Mouse (Mus musculus) hindbrain, embryonic 12.5 days (tissue): ENCODE measurements around the gene Zfp541. TPM values are rescaled to one million over a fixed set of nuclear protein-coding genes. Genes with fewer than 3 reads are reported as not detected.
A peak's percentile ranks its signal among the peaks of the same experiment; 100 is the strongest.

Experiments used
- ATAC-seq: fragments of 200-750 bp; cut with Nextera tagmentation; 2 replicates; pipeline ENCODE4 v1.8.0; 2017; ENCODE audit warnings: moderate TSS enrichment; ENCODE audit not compliant: low FRiP score
- H3K27ac ChIP-seq: fragments of 300-500 bp; sonication (generic); 2 replicates; pipeline ENCODE4 v1.5.1; 2016; ENCODE audit warnings: mild to moderate bottlenecking
- H3K27me3 ChIP-seq: fragments of 300-500 bp; sonication (generic); 2 replicates; pipeline ENCODE4 v1.6.1; 2016; ENCODE audit warnings: mild to moderate bottlenecking
- H3K36me3 ChIP-seq: fragments of 300-500 bp; sonication (generic); 2 replicates; pipeline ENCODE4 v1.6.1; 2016; ENCODE audit warnings: mild to moderate bottlenecking
- H3K4me1 ChIP-seq: fragments of 300-500 bp; sonication (generic); 2 replicates; pipeline ENCODE4 v1.6.1; 2016
- H3K4me2 ChIP-seq: fragments of 300-500 bp; sonication (generic); replicated peaks from 2 replicates; pipeline ENCODE4 v1.6.1; 2016; ENCODE audit warnings: mild to moderate bottlenecking
- H3K4me3 ChIP-seq: fragments of 300-500 bp; sonication (generic); 2 replicates; pipeline ENCODE4 v1.5.1; 2016; ENCODE audit warnings: mild to moderate bottlenecking
- H3K9ac ChIP-seq: fragments of 300-500 bp; sonication (generic); 2 replicates; pipeline ENCODE4 v1.6.1; 2016; ENCODE audit warnings: mild to moderate bottlenecking, moderate library complexity
- H3K9me3 ChIP-seq: fragments of 300-500 bp; sonication (generic); replicated peaks from 2 replicates; pipeline ENCODE4 v1.6.1; 2016; ENCODE audit warnings: mild to moderate bottlenecking
- WGBS: fragments of 180-500 bp; shearing (Covaris S2); methylation state at CpG from one replicate; pipeline ENCODE4 v1.1.7; 2016; 5-methylcytosine and 5-hydroxymethylcytosine counted together
- polyA plus RNA-seq: library from polyadenylated mRNA; unstranded; fragments of >200 nt; fragmentation: Nextera tagmentation; extraction: Ambion mirVana; gene quantifications from 2 replicates; pipeline ENCODE4 v1.2.1, GENCODE M21; 2016

Gene Zfp541
- polyA plus RNA-seq, 1 experiment from 2014 or later: 0.05 TPM

DNA sequence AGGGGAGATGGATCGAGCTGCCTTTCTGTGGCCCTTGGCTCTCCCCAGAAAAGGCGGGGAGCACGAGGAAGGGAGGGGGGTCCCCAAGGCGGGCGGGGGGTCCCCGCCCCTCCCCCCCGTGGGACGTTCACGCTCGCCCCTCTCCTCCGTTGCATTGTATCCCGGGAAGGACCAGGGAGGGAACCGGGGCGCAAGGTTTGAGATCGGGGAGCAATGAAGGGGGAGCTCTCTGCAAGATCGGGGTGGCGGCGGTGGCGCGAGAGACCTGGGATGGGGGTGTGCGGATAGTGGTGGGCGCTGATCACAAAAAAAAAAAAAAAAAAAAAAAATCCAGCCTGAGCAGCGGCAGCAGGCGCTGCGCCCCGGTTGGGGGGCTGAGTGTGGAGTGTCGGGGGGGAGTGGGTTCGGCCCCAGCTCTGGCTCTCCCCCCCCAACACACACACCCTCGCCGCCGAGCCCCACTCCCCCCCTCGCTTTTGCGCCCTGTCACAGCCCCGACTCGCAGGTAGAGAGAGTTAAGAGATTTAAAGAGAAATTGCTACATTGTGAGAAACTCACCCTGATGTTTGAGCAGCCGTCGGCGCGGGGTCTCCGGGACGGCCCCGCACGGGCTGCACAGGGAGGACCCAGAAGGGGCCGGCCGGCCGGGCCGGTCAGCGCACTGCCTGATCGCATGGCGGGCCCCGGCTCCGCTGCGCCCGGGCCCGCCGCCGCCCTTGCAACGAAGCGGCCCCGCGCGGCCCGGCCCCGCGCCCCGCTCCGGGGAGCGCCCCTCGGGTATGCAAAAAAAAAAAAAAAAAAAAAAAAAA is 14.1 kb upstream of the Zfp541 start, which contains the start of gene Bicra:
Bicra (minus strand) TSS at position 584 of the 809 bp plus-strand sequence.
- Histone ChIP-seq H3K4me1 (peaks cover 53% of the 10 kb centered on the region), H3K27me3 (no peaks in the 10 kb centered on the region), H3K9ac (peak within 1 kb of the TSS; percentile 98), H3K4me3 (peak within 1 kb of the TSS; percentile 64), H3K36me3 (no peaks in the 10 kb centered on the region), H3K4me2 (peak within 1 kb of the TSS; percentile 69), H3K9me3 (no peaks in the 10 kb centered on the region), H3K27ac (peak within 1 kb of the TSS; percentile 98)
- under 1% methylated on average over 47 of the region's 69 CpGs for WGBS
- peak; percentile 73 for ATAC-seq

DNA sequence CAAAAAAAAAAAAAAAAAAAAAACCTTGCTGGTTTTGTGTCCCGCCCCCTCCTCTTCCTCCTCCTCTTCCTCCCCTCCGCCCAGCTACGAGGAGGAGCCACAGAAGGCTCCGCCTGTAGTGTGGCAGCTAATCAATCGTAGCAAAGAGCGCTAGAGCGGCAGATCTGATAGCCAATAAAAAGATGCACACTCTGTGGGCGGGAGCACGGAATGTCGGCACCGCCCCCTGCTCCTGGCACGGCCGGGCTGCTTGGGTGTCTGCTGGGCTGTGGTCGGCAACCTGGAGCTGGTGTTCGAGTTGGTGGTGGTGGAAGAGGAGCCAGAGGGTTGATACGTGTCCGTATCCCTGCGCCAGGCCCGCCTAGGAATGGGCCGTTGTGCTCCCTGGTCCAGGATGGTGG is 13.4 kb upstream of the Zfp541 start:
- H3K4me3 ChIP-seq: peak overlapping the region; percentile 64
- H3K9me3 ChIP-seq: no peaks in the 10 kb centered on the region
- H3K4me1 ChIP-seq: peaks cover 54% of the 10 kb centered on the region
- H3K9ac ChIP-seq: peak overlapping the region; percentile 75
- H3K4me2 ChIP-seq: peak overlapping the region; percentile 69
- no peaks in the 10 kb centered on the region for H3K36me3 ChIP-seq
- ATAC-seq: peak; percentile 86
- H3K27ac ChIP-seq: peak overlapping the region; percentile 98
- no peaks in the 10 kb centered on the region for H3K27me3 ChIP-seq
- WGBS: under 1% methylated on average over 20 of the region's 20 CpGs

DNA sequence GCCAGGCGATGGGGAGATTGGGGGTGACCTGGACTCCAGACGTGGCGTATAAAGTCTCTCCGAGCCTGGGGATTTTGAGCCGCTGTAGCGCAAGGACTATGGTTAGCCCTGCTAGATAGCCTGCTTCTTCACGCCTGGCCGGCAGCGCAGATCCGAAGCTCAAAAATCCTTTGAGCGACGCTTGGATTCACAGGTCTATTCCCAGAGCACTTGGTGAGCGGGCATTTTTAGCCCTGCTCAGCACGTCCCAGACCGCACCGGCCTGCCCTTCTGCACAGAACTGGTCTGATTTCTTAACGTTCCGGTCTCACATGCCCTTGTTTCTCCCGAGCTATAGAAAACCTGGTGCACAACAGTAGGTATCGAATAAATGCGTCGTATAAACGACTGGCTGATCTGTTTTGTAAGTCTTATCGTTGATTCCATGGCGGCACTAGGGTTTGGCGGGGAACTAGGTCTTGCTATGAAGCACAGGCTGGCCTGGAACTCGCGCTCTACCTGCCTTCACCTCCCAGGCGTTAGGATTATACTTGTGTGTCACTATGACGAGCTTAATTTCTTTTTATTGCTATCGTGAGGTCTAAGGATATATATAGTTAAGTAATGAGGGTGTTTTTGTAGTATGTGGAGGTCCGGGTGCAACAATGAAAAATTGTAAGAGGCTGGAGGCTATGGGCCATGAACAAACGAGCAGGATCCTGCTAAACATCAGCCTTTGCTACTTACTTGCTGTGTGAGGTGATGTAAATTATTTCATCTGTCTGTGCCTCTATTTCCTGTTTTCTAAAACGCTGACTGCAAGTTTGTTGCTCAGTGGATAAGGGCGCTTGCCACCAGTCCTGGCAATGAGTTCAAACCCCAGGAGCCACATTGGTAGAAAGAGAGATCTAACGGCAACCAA is 12.7 kb upstream of the Zfp541 start:
- Histone ChIP-seq H3K4me1 (peaks cover 48% of the 10 kb centered on the region), H3K4me2 (peak overlapping the region; percentile 69), H3K27me3 (no peaks in the 10 kb centered on the region), H3K9me3 (no peaks in the 10 kb centered on the region), H3K4me3 (peak overlapping the region; percentile 64), H3K9ac (peak overlapping the region; percentile 75), H3K27ac (peak overlapping the region; percentile 84), H3K36me3 (no peaks in the 10 kb centered on the region)
- ATAC-seq: no peak; the same call in 1 of the 2 replicates
- 8% methylated on average over 36 of the region's 36 CpGs for WGBS

DNA sequence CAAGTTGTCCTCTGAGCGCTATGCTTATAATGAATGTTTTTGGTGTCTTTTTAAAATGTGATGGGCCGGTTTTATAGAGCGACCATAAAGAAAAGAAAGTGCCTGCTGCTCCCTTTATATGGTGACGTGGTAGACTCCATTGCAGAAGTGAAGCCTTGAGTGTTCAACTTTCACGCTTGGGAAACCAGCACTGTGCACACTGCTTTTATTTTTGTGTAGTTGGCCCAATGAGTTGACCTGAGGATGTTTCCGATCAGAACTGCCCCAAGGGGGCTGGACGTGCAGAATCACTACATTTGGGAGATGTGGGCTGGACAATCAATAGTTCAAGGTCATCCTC is 12.1 kb upstream of the Zfp541 start:
- no peaks in the 10 kb centered on the region for H3K27me3 ChIP-seq
- H3K4me1 ChIP-seq: peaks cover 41% of the 10 kb centered on the region
- no peaks in the 10 kb centered on the region for H3K9me3 ChIP-seq
- ATAC-seq: no peak
- peak overlapping the region; percentile 69 for H3K4me2 ChIP-seq
- H3K9ac ChIP-seq: 0 out of 2 replicates have a peak overlapping the region, but pooled peaks have one; percentile 75
- WGBS: 78% methylated on average over 7 of the region's 7 CpGs
- no peaks in the 10 kb centered on the region for H3K36me3 ChIP-seq
- H3K4me3 ChIP-seq: peak overlapping the region; percentile 64
- H3K27ac ChIP-seq: no peak overlapping the region

DNA sequence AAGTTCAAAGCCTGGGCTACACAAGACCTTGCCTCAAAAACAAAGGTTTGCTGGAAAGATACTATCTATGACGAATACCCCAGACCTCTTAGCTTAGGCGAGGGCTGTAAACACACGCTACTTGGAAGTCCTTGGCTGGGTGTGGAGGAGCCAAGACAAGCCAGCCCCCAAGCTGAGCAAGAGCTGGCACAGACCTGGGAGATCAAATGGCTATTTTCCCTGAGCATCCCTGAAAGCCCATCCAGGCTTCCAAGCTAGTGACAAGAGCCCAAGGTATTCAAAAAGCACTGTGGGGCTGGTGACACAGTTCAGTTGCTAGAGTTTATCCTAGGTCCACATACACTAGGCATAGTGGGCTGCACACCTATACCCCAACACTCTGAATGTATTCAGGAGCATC is 11.0 kb upstream of the Zfp541 start:
- WGBS: 94% methylated on average over 3 of the region's 3 CpGs
- no peak overlapping the region for H3K27ac ChIP-seq
- H3K27me3 ChIP-seq: no peaks in the 10 kb centered on the region
- H3K4me1 ChIP-seq: peaks cover 31% of the 10 kb centered on the region
- H3K9me3 ChIP-seq: no peaks in the 10 kb centered on the region
- no peak overlapping the region for H3K9ac ChIP-seq
- no peak overlapping the region for H3K4me3 ChIP-seq
- no peak for ATAC-seq
- H3K36me3 ChIP-seq: no peaks in the 10 kb centered on the region
- no peak overlapping the region for H3K4me2 ChIP-seq

DNA sequence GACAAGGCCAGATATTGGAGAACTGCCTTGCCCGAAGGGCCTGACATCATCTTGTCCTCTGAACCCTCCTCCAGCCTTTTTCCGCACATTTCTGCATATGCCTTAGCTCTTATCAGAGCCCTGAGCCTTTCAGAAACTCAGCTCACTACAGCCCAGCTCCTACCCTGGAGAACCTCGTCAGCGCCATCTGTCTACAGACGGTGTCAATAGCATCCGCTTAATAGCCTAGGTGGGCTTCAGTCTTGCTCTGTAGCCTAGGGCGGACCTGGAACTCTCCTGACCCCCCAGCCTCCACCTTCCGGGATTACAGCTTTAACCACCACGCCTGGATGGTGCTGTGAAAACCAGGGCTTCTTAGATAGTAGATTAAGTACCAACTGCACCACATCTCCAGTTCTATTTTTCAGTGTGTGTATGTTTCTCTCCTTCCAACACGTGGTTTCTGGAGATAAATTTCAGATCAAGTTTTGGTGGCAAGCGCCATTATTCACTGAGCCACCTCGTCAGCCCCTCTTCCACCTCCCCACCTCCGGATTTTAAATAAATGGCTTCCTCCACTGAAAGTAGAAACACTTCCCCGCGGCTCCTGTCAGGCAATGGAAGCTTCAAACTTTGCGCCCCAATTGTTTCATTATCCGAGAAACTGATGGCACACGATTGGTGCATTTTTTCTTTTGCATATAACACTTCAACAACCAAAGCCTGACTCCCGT is 9.6 kb upstream of the Zfp541 start:
- Histone ChIP-seq H3K4me3 (peak overlapping the region; percentile 43), H3K4me1 (peaks cover 24% of the 10 kb centered on the region), H3K9me3 (no peaks in the 10 kb centered on the region), H3K36me3 (no peaks in the 10 kb centered on the region), H3K4me2 (peak overlapping the region; percentile 62), H3K9ac (peak overlapping the region; percentile 52), H3K27ac (peak overlapping the region; percentile 75), H3K27me3 (0 out of 2 replicates have a peak, but pooled peaks cover 2% of the 10 kb centered on the region)
- no peak for ATAC-seq
- 6% methylated on average over 19 of the region's 19 CpGs for WGBS

DNA sequence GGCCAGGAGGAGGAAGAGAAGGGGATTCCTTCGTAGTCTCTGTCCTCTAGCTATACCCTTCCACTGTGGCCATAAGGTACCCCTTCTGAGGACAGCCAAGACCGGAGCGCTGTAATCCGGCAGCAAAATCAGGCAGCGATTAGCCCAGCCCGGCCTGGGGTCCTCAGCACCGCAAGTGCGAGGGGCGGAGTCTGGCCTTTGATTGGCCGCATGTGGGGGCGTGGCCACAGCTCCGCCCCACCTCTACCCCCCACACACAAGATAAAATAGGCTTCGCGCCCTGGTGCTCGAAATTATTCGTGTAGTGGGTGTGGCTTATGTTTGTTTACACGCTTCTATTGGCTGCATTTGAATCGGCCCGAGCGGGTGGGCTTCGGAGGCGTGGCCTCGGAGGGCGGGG is 8.9 kb upstream of the Zfp541 start:
- Histone ChIP-seq H3K27ac (peak overlapping the region; percentile 75), H3K4me1 (peaks cover 24% of the 10 kb centered on the region), H3K9ac (peak overlapping the region; percentile 52), H3K27me3 (0 out of 2 replicates have a peak, but pooled peaks cover 3% of the 10 kb centered on the region), H3K4me2 (peak overlapping the region; percentile 62), H3K36me3 (no peaks in the 10 kb centered on the region), H3K9me3 (no peaks in the 10 kb centered on the region), H3K4me3 (peak overlapping the region; percentile 43)
- WGBS: 0% methylated on average over 24 of the region's 24 CpGs
- peak; percentile 86 for ATAC-seq

DNA sequence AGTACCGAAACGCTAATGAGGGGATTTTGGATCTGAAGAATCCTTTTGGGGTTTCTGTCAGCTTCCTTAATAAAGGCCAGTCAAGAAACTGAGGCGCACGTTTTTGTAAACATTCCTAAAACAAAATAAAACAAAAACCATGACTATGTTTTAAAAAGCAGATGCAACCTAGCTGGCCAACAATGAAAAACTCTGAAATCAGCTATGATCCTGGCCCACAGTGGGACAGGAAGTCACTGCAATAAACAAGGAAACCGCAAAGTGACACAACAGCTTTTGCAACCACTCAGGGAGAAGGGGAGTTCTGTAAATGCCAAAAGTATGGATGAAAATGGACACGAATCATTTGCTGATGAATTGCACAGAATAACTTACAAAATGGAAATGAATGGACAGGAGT is 8.5 kb upstream of the Zfp541 start:
- Histone ChIP-seq H3K36me3 (no peaks in the 10 kb centered on the region), H3K9ac (no peak overlapping the region), H3K27me3 (0 out of 2 replicates have a peak, but pooled peaks cover 3% of the 10 kb centered on the region), H3K4me1 (peaks cover 24% of the 10 kb centered on the region), H3K4me3 (peak overlapping the region; percentile 43), H3K9me3 (no peaks in the 10 kb centered on the region), H3K4me2 (peak overlapping the region; percentile 62), H3K27ac (peak overlapping the region; percentile 24; the same call in 1 of the 2 replicates)
- 15% methylated on average over 6 of the region's 6 CpGs for WGBS
- no peak for ATAC-seq

DNA sequence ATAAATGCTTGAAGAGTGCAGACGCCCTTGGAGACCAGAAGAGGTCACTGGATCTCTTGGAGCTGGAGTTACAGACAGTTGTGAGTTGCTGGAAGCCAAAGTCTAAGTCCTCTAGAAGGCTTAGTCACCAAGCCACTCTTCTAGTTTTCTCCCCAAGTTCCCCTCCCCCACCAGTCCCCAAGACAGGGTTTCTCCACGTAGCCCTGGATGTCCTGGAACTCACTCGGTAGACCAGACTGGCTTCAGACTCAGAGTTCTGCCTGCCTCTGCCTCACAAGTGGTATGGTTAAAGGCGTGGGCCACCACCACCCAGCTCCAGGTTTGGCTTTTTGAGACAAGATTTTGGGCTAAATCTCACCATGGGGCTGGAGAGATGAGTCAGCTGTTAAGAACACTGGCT is 6.6 kb upstream of the Zfp541 start:
- H3K4me3 ChIP-seq: no peak overlapping the region
- H3K4me2 ChIP-seq: no peak overlapping the region
- no peak for ATAC-seq
- peaks cover 3% of the 10 kb centered on the region; the same call in 1 of the 2 replicates for H3K27me3 ChIP-seq
- H3K4me1 ChIP-seq: peaks cover 11% of the 10 kb centered on the region
- H3K27ac ChIP-seq: no peak overlapping the region
- 58% methylated on average over 4 of the region's 4 CpGs for WGBS
- H3K36me3 ChIP-seq: no peaks in the 10 kb centered on the region
- H3K9me3 ChIP-seq: no peaks in the 10 kb centered on the region
- no peak overlapping the region for H3K9ac ChIP-seq

DNA sequence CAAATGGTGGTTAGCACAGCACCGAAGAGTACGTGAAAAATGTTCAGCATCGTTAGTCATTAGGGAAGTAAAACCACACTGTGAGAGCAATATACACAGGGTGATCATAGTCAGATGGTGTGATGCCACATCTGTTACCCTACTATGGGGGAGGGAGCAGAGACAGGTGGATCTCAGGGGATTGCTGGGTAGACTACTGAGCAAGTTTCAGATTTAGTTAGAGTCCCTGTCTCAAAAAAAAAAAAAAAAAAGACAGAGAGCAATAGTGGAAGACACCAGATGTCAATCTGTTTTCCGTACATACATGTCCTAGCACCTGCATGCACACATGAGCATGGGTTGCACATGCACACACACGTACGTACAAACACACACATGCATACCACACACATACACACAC is 5.9 kb upstream of the Zfp541 start:
- WGBS: 90% methylated on average over 6 of the region's 6 CpGs
- no peak overlapping the region for H3K9ac ChIP-seq
- 0 out of 2 replicates have a peak, but pooled peaks cover 8% of the 10 kb centered on the region for H3K4me1 ChIP-seq
- peaks cover 6% of the 10 kb centered on the region; the same call in 1 of the 2 replicates for H3K27me3 ChIP-seq
- H3K4me3 ChIP-seq: no peak overlapping the region
- ATAC-seq: no peak
- H3K9me3 ChIP-seq: no peaks in the 10 kb centered on the region
- no peaks in the 10 kb centered on the region for H3K36me3 ChIP-seq
- no peak overlapping the region for H3K27ac ChIP-seq
- no peak overlapping the region for H3K4me2 ChIP-seq

DNA sequence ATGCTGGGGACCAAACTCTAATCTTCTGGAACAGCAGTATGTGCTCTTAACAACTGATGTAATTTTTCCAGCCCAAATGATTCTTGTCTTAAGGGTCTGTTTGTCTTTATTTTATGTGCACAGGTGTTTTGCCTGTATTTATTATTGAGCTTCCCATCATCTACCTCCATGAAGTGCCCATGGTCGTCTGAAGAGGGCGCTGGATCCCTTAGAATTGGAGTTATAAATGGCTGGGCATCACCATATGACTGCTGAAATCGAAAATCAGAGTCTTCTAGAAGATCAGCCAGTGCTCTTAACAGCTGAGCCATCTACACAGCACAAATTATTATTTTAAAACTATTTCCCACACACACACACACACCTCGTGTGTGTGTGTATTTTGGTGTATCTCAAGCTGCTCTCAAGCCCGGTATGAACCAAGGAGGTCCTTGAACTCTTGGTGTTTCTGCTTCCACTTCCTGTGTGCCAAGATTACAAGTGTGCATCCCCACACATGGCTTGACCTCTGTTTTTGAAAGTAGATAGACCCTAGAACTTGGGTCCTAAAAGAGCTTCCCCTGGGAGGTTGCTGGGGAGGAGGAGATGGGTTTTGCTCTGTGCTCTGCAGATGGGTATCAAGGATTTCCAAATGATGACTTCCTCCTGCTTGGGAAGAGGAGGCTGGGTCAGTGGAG is 5.0 kb upstream of the Zfp541 start:
- no peak overlapping the region for H3K27ac ChIP-seq
- H3K9me3 ChIP-seq: peaks cover 6% of the 10 kb centered on the region
- H3K4me2 ChIP-seq: no peak overlapping the region
- peaks cover 15% of the 10 kb centered on the region for H3K27me3 ChIP-seq
- H3K4me3 ChIP-seq: no peak overlapping the region
- H3K9ac ChIP-seq: no peak overlapping the region
- H3K4me1 ChIP-seq: 0 out of 2 replicates have a peak, but pooled peaks cover 10% of the 10 kb centered on the region
- 33% methylated on average over 5 of the region's 5 CpGs for WGBS
- no peak for ATAC-seq
- H3K36me3 ChIP-seq: no peaks in the 10 kb centered on the region
